Comparison of ENCODE assay signal across 19 mouse cellular contexts in the genomic region with DNA sequence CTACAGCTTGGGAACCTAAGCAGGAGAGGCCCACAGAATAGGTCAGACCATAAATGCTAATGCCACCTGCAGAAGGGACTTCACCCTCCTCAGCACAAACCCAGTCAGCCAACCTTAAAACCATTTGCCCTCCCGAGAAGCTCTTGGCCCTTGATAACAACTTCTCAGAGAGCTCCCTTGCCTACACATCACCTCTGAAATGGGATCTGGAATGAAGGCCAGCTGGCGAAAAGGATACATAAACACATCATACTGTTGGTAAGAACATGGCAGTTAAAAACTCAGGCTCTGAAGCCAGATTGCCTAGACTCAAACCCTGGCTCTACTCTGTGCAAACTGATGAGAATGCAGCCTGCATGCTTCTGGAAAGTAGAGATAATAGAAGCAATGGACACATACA.
A peak's percentile ranks its signal among the peaks of the same experiment; 100 is the strongest.
DNase-seq lines count a peak whose midpoint lies in the region; ATAC-seq and TF ChIP-seq lines count a peak whose summit lies in the region.
"Had no signal": no experiment of that assay in that cellular context is flagged by ENCODE, and none has a peak within 500 bp of the region (broad histone marks: within the 10 kb centered on the region; RNA-seq: fewer than 3 reads in every experiment).

No protein-coding gene starts in this region.

- no peak for ATAC-seq in forebrain, embryonic 15.5 days (replicated peaks)
- ATAC-seq in forebrain, postnatal 0 days = no peak
- ATAC-seq: inflammation-experienced regulatory T-cells, adult 6 months; intestine, embryonic 16.5 days; Patski had no signal

- H3K9ac ChIP-seq in forebrain, embryonic 15.5 days (replicated peaks) = no peak overlapping the region
- no peak overlapping the region for H3K9ac ChIP-seq in forebrain, postnatal 0 days
- H3K9ac ChIP-seq: heart, embryonic 12.5 days; heart, embryonic 15.5 days; hindbrain, embryonic 14.5 days; kidney, embryonic 15.5 days had no signal

- no peak overlapping the region for H3K4me2 ChIP-seq in forebrain, embryonic 15.5 days (replicated peaks)
- H3K4me2 ChIP-seq in forebrain, postnatal 0 days (ENCODE audit: low read depth) = no peak overlapping the region
- H3K4me2 ChIP-seq: heart, embryonic 12.5 days; heart, embryonic 15.5 days; hindbrain, embryonic 14.5 days; kidney, embryonic 15.5 days had no signal

- H3K9me3 ChIP-seq in forebrain, embryonic 15.5 days = no peaks in the 10 kb centered on the region
- no peaks in the 10 kb centered on the region for H3K9me3 ChIP-seq in forebrain, postnatal 0 days (ENCODE audit: low read length)
- H3K9me3 ChIP-seq: G1E; heart, embryonic 12.5 days; heart, embryonic 15.5 days; kidney, embryonic 15.5 days had no signal

- no peak overlapping the region for H3K4me3 ChIP-seq in cerebellum, adult 2 months (replicated peaks; ENCODE audit: insufficient read depth, low read depth, low read length)
- no peak overlapping the region for H3K4me3 ChIP-seq in forebrain, embryonic 15.5 days
- no peak overlapping the region for H3K4me3 ChIP-seq in forebrain, postnatal 0 days (ENCODE audit: low read depth, low read length)
- H3K4me3 ChIP-seq: gastrocnemius, adult 2 months; heart, embryonic 12.5 days; heart, embryonic 15.5 days; kidney, embryonic 15.5 days had no signal

- no peaks in the 10 kb centered on the region for H3K36me3 ChIP-seq in forebrain, embryonic 15.5 days
- H3K36me3 ChIP-seq in forebrain, postnatal 0 days (ENCODE audit: insufficient read depth) = no peaks in the 10 kb centered on the region
- H3K36me3 ChIP-seq: G1E; heart, embryonic 12.5 days; heart, embryonic 15.5 days; kidney, embryonic 15.5 days had no signal

- 36% methylated on average over 2 of the region's 2 CpGs for WGBS in cerebellum, adult 2 months
- 89% methylated on average over 2 of the region's 2 CpGs for WGBS in forebrain, embryonic 15.5 days
- 82% methylated on average over 2 of the region's 2 CpGs for WGBS in forebrain, postnatal 0 days

- intact Hi-C loops in heart, postnatal 36 days (cut with DNase I) = no loop called here

- DNase-seq in cerebellum, adult 2 months = no peak
- DNase-seq in cerebellum, adult 8-10 months = no peak
- no peak for DNase-seq in forebrain, postnatal 0 days
- DNase-seq in heart, adult 11 months = peak; percentile 70
- DNase-seq in heart, postnatal 36 days = no peak
- peak; percentile 17 for DNase-seq in brain, embryonic 14.5 days (ENCODE audit: low read depth)
- DNase-seq: B cell, adult 2 months had no signal

- peaks cover 19% of the 10 kb centered on the region for H3K4me1 ChIP-seq in cerebellum, adult 2 months (ENCODE audit: control insufficient read depth, insufficient read depth, low read length)
- H3K4me1 ChIP-seq in forebrain, embryonic 15.5 days = peaks cover 5% of the 10 kb centered on the region; the same call in 1 of the 2 replicates
- no peaks in the 10 kb centered on the region for H3K4me1 ChIP-seq in forebrain, postnatal 0 days (ENCODE audit: insufficient read depth)
- H3K4me1 ChIP-seq: kidney, embryonic 15.5 days had no signal

- no peak for TF ChIP-seq CTCF in cerebellum, adult 2 months (IDR thresholded peaks at IDR 0.05; ENCODE audit: borderline replicate concordance, insufficient read depth, low read depth, low read length)
- no peak for TF ChIP-seq CTCF in forebrain, postnatal 0 days (IDR thresholded peaks at IDR 0.05; ENCODE audit: low read depth)
- no peak for TF ChIP-seq CTCF in brain, embryonic 14.5 days (IDR thresholded peaks at IDR 0.05; ENCODE audit: borderline replicate concordance, extremely low read depth, insufficient read depth, insufficient read length)

- no peaks in the 10 kb centered on the region for H3K27me3 ChIP-seq in cerebellum, adult 2 months (ENCODE audit: control insufficient read depth, insufficient read depth, low read length)
- H3K27me3 ChIP-seq in forebrain, embryonic 15.5 days = no peaks in the 10 kb centered on the region
- no peaks in the 10 kb centered on the region for H3K27me3 ChIP-seq in forebrain, postnatal 0 days (ENCODE audit: insufficient read depth, low read length)
- H3K27me3 ChIP-seq: CH12.LX; kidney, embryonic 15.5 days; Patski had no signal

- H3K27ac ChIP-seq in cerebellum, adult 2 months (ENCODE audit: insufficient read depth, low read length) = peak overlapping the region; percentile 57
- H3K27ac ChIP-seq in forebrain, embryonic 15.5 days (replicated peaks) = peak overlapping the region; percentile 42
- no peak overlapping the region for H3K27ac ChIP-seq in forebrain, postnatal 0 days (ENCODE audit: low read depth, low read length)
- H3K27ac ChIP-seq: gastrocnemius, adult 2 months; heart, embryonic 15.5 days; hindbrain, embryonic 14.5 days; hindbrain, postnatal 0 days; kidney, embryonic 15.5 days had no signal

- no peak for TF ChIP-seq POLR2A in cerebellum, adult 2 months (IDR thresholded peaks at IDR 0.05; ENCODE audit: borderline replicate concordance, insufficient read depth, low read length)
- no peak for TF ChIP-seq POLR2A in brain, embryonic 14.5 days (IDR thresholded peaks at IDR 0.05; ENCODE audit: borderline replicate concordance, extremely low read depth, insufficient read depth, insufficient read length, poor library complexity, severe bottlenecking)

Comparison
In these comparisons a context has a peak if more than half of its experiments do, and no peak if none do; other contexts are left out.
1. DNase-seq: peak in heart, adult 11 months (single experiment) and brain, embryonic 14.5 days (single experiment); none in cerebellum, adult 2 months (0 of 2), cerebellum, adult 8-10 months (single experiment), forebrain, postnatal 0 days (single experiment) and heart, postnatal 36 days (0 of 2).